Mouse (Mus musculus): ENCODE results near the gene Reep6.

Reep6 gene

GRCm38 (mm10) chr10:80348981-80349380 is 19.2 kb downstream of the Reep6 start:
- intact Hi-C loops (cut with DNase I): loop anchor here (2.0 kb wide), 1 partner anchor 54 kb away; the partner anchor contains the start of gene Apc2

- intact Hi-C loops (cut with DNase I): loop anchor here (2.0 kb wide), 1 partner anchor 25 kb away; no protein-coding TSS in a partner anchor
Measured at GRCm38 (mm10) chr10:80350292-80350691, 20.5 kb downstream of the Reep6 start.

DNA sequence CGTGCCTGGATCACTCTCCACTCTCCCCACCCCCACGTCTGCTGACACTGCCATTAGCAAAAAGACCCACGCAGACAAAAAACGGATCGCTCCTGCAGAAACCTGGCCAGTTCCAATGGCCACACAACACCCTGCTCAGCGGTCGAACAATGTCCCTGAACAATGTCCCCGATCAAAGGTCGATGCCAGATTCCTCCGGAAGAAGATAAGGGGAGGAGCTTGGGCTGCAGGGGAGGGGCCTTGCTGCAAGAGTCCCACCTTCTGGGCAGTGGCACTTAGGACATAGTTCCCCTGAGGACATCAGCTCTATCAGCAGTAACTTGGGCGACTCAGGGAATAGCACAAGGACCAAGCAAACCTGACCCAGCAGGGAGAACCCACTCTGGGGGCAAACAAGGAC is 22.1 kb downstream of the Reep6 start:
- intact Hi-C loops (cut with DNase I): loop anchor here (2.0 kb wide), 1 partner anchor 23 kb away; no protein-coding TSS in a partner anchor

DNA sequence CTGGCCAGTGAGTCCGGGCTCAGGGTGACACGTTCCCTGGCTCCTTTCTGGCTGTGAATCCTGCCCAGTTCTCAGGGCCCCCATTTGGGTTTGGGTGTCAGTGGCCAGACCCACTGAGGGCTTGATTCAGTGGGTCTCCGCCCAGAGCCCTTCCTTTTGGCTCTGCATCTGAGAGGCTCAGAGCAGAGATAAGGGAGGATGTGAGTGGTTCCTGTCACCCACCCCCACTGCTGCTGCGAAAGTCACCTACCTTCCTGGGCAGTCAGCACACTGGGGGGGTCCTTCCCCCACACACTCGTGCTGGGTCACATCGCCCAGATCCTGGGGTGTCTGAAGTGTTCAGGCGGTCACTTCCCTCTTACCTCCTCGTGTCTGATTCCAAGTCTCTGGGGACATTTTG is 23.0 kb downstream of the Reep6 start:
- intact Hi-C loops (cut with DNase I): no loop called here

DNA sequence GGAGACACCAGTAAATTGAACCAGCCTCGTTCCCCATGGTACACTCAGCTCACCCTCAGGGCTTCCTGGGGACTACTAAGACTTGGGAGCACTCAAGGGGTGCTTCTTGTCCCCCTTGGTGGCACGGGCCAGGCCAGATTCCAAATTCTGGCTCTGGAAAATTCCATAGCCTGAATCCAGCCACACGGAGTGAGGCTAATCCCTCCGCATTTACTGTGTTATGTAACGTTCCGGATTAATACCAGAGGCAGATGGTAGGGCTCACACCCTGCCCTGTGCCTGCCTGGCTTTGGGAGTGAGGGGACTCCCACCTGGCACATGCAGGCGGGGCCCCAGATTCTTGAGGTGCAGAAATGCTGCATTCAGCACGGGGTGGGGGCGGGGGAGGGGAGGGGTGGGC is 25.7 kb downstream of the Reep6 start:
- intact Hi-C loops (cut with DNase I): no loop called here

GRCm38 (mm10) chr10:80356001-80356682 is 26.4 kb downstream of the Reep6 start, which contains the start of gene Plk5:
TSS of gene Plk5 (plus strand) at chr10:80356459.
- intact Hi-C loops (cut with DNase I): no loop called here

GRCm38 (mm10) chr10:80356737-80357136 is 27.0 kb downstream of the Reep6 start:
- intact Hi-C loops (cut with DNase I): no loop called here

DNA sequence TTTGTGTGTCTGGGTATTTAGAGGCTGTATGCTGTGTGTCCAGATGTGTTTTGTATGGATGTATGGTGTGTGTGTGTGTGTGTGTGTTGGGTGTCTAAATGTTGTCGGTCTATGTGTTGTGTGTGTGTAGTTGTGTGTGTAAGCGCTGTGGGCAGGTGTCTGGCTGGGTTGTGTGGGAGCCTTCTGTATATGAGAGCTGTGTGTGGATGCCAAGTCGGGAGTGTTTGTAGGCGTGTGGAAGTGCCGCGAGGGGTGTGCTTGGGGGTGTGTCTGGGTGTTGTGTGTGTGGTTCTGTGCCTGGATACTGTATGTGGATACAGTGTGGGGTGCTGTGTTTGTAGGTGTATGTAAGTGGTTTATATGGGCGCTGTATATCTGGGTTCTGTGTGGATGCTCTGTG is 27.6 kb downstream of the Reep6 start:
- intact Hi-C loops (cut with DNase I): no loop called here

GRCm38 (mm10) chr10:80357994-80358639 is 28.4 kb downstream of the Reep6 start:
- intact Hi-C loops (cut with DNase I): no loop called here

DNA sequence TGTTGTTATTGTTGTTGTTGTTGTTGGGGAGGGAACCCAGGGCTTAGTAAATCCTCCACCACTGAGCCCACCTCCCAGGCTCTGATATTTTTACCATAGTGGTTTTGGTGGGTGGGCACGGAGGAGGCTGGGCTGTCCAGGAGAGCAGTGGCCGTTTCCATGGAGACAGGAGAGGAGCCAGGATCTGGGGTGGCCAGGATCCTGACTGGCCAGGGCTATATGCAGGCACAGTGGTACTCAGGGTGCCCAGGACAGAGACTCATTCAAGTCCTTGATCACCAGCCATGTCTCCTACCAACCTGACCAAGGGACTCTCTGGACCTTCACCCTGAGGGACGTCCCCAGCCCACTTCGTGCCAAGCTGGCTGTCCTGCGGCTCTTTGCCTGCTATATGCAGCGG is 34.0 kb downstream of the Reep6 start:
- intact Hi-C loops (cut with DNase I): no loop called here

DNA sequence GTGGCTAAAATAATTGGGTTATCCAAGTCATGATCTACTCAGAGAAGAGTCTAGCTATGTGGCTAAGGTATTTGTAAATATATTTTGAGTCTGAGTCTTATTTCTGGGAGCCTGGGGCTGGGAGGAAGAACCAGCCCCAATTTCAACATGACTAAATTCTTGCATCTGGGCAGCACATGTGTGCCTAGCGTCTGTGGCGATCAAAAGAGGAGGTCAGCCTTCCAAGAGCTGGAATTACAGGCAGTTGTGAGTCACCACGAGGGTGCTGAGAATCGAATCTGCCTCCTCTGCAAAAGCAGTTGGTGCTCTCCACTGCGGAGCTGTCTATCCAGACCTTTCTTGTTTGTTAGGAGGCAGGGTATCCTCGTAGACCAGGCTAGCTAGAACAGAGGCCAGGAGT is 36.0 kb downstream of the Reep6 start:
- intact Hi-C loops (cut with DNase I): no loop called here

DNA sequence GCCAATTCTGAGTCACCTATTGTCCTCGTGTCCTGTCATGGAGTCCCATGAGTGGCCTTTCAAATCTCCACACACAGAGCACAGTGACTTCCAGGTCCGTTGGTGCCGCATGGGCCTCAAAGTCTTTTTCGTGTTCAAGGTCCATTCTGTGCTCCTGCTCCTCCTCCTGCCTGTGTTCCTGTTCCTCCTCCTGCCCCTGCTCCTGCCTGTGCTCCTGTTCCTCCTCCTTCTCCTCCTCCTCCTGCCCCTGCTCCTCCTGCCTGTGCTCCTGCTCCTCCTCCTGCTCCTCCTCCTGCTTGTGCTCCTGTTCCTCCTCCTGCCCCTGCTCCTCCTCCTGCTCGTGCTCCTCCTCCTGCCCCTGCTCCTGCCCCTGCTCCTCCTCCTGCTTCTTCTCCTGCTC is 38.2 kb downstream of the Reep6 start:
- intact Hi-C loops (cut with DNase I): no loop called here

DNA sequence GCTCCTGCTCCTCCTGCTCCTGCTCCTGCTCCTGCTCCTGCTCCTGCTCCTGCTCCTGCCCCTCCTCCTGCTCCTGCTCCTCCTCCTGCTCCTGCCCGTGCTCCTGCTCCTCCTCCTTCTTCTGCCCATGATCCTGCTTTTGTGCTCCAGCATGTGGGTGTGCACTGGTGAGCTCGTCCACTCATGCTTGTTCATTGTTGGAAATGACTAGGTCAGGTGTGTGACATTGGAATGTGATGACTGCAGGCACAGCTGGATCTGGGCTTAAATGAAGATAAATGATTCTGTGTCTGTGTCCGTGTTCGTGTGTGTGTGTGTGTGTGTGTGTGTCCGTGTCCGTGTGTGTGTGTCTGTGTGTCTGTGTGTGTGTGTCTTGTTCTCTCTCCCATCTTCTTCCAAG is 38.6 kb downstream of the Reep6 start:
- intact Hi-C loops (cut with DNase I): no loop called here

DNA sequence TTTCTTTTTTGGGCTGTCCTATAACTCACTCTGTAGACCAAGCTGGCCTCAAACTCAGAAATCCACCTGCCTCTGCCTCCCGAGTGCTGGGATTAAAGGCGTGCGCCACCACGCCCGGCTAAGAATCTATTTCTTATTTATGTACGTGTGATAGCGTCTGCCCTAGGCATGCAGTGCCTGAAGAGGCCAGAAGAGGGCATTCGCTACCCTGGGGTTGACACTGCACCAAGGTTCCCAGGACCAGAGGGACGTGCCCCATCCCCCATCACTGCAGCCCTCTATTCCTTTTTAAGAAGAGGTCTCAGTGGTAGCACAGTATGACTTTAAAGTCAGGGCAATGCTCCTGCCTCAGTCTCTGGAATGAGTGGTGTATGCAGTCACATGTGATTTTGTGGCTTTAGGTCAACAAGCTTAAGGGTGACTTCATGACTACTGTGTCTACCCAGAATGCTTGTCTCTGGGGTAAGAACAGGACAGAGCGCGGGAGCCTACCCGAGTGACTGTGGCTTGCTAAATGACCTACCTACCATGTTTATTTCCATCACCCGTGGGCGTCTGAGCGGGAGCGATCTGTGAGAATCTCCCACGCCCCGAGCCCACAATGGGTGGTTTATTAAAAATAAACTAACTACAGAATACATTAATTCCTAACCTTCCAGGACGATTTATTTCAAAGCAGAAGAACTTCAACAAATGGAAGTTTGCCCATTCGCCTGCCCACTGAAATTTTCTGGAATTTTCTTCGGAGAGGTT is 40.4 kb downstream of the Reep6 start:
- intact Hi-C loops (cut with DNase I): loop anchor here (5.0 kb wide), 2 partner anchors 33 to 78 kb away; partner anchors contain the start of gene Rps15

DNA sequence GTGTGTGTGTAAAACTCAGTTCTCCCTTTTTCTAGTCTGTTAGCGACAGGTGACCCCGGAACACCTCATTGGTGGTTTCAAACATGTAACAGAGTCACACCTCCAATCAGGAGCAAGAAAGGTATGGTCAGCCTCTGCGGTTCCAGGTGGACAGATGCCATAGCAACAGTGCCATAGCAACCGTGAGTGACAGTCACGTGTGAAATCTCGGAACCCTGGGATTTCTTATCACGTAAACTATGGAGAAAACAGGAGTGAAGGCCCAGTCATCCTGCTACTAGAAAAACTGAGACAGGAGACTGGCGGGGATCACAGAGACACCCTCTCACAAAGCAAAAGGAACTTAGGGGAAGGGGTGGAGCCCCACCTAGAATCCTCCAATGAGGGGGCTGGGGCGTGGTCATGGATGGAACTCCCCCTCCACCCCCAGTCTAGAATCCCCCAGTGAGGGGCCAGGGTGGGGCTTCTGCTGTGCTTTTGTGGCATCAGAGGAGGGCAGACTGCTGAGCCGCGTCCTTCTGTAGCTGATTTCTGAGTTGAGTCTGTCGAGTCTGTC is 41.7 kb downstream of the Reep6 start:
- intact Hi-C loops (cut with DNase I): loop anchor here (5.0 kb wide), 2 partner anchors 34 to 79 kb away; partner anchors contain the start of gene Rps15

DNA sequence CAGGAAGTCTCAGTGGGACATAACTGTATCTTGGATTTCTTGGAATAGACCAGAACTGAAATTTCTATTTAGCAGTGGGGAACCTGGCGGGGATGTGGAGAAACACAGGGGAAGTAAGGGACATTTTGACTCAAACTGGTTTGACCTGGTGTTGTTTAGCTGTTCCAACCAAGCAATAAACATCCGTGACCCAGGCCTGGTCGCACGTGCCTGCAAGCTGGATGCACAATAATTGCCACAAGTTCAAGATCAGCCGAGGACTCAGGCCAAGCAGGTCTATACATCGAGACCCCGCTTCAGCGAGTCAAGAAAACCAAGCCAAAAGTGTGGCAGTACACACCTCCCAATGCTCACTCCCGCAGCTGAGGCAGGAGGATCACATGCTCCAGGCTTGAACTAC is 42.2 kb downstream of the Reep6 start:
- intact Hi-C loops (cut with DNase I): loop anchor here (5.0 kb wide), 2 partner anchors 35 to 80 kb away; partner anchors contain the start of gene Rps15

DNA sequence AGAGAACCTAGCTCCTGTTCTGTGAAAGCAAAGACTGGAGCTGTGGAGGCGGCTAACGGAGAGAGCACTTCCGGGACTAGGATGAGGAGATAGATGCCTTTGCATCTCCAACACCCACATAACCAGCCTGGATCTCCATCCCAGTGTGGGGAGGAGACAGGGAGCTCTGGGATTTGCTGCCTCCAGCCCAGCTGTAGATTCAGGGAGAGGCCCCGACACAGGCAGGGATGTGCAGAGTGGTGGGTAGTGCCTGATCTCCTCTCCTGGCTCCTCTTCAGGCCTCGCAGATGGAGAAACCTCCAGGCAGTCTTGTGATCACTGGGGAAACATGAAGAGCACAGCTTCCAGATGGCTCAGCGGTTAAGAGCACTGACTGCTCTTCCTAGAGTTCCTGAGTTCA is 43.0 kb downstream of the Reep6 start:
- intact Hi-C loops (cut with DNase I): loop anchor here (5.0 kb wide), 2 partner anchors 35 to 80 kb away; partner anchors contain the start of gene Rps15

DNA sequence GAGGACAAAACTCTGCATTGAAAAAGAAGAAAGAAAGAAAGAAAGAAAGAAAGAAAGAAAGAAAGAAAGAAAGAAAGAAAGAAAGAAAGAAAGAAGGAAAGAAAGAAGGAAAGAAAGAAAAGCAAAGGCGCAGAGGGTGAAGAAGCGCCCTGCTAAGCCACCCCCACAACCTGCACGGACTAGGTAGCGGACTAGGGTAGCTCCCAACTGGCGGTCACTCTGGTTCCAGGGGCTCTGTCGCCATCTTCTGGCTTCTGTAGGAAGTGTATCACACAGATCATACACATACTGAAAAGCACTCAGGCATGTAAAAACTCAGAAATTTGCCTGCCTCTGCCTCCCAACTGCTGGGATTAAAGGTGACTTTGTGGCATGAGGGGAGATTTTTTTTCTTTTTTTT is 44.3 kb downstream of the Reep6 start:
- intact Hi-C loops (cut with DNase I): loop anchor here (2.0 to 5.0 kb wide), 3 partner anchors 23 to 82 kb away; partner anchors contain the start of gene Rps15

DNA sequence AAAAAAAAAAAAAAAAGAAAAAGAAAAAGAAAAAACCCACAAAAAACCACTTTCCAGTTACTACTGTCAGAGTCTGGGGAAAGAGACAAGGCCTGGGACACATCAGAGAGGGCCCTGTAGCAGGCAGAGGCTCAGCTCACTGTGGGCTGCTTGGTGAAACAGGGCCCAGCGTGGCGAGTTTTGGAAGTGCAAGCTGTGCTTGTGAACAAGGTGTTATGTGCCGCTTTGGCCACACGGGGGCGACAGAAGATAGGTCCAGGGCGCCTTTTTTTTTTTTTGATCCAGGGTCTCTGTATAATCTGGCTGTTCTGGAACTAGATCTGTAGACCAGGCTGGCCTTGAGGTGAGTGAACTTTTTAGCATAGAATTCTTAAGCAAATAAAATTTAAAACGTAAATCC is 46.4 kb downstream of the Reep6 start:
- intact Hi-C loops (cut with DNase I): loop anchor here (5.0 kb wide), 3 partner anchors 56 to 181 kb away; partner anchors contain the start of gene Tcf3

- intact Hi-C loops (cut with DNase I): loop anchor here (5.0 kb wide), 3 partner anchors 55 to 180 kb away; partner anchors contain the start of gene Tcf3
Measured at GRCm38 (mm10) chr10:80377716-80378115, 48.0 kb downstream of the Reep6 start.
